Mouse (Mus musculus) gastrocnemius, adult 18-20 months (tissue): Measurements from ENCODE around the gene Gata5. TPM values are rescaled to one million over a fixed set of nuclear protein-coding genes. Genes with fewer than 3 reads are reported as not detected.

ENCODE experiments used
- DNase-seq: peaks from one replicate; pipeline ENCODE4 v3.0.0; 2021; ENCODE audit warnings: low spot score
- long read RNA-seq, 2 experiments: library from polyadenylated mRNA; stranded (forward); transcript quantifications; one replicate each; pipeline ENCODE4 v2.0.0; 2021
- total RNA-seq, 2 experiments: library from RNA; stranded (reverse); gene quantifications; 2 replicates each; pipeline ENCODE4 v1.2.3; 2021

Gene Gata5
- not detected for total RNA-seq
- long read RNA-seq, experiment 1 = 0 reads
- long read RNA-seq, experiment 2 = 0 reads

DNA sequence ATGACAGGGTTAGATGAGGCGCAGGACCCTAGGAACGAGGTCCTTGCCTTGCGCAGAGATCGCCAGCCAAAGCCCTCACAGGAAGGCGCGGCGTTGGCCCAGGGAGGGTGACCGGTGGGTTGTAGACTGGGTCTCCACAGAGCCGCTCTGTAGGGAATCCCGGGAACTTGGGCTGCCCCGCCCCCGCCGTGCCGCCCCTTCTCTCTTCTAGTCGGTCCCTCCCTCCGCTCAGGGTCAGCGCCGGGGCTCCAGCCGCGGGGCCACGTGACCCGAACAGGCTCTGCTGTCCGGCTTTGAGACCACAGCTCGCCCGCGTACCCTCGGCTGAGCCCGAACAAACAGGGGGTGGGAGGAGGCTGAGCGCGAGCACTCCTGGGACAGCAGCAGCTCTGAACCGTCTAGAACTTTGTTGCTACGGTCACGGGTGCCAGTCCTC lies at the start of gene Gata5:
Gene Gata5, minus strand, starts transcription at position 149 of the 436 bp plus-strand sequence.
- no peak for DNase-seq

GRCm38 (mm10) chr2:180376730-180377129 lies 42.2 kb upstream of the Gata5 start:
- DNase-seq = peak; percentile 87

GRCm38 (mm10) chr2:180373256-180373655 lies 38.8 kb upstream of the Gata5 start:
- DNase-seq = no peak

DNA sequence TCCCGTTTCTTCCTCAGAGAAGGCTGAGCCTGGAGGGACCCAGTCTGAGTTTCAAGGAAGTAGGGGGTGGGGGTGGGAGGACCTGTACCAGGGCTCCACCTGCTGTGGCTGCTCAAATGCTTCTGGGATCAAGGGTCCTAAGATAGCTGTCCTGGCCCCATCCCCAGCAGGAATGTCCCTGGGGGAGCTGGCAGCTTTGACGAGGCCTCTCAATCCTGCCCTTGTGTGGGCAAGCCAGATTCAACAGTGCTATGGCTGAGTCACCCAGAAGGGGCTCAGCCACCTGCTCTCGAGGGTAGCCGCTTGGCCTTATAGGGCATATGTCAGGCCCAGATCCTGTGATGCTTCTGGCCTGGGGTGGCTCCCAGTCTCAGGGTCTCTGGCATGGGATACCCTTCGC lies 33.9 kb upstream of the Gata5 start:
- DNase-seq = peak; percentile 34

- no peak for DNase-seq
Measured at GRCm38 (mm10) chr2:180367350-180367749, 32.9 kb upstream of the Gata5 start.

DNA sequence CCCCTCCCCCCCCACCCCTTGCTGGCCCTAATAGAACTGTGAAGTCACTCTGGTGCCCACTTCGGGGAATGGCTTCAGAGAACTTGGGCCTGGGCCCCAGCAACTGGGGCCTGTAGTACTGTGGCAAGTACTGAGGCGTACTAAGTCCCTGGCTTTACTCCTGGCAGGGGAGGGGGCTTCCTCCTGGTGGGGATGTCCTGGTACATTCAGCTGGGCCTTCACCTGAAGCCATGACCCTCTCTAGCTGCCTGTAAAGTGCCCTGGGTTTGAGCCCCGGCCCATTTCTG lies 28.9 kb upstream of the Gata5 start:
- DNase-seq = no peak

GRCm38 (mm10) chr2:180362585-180363433 lies 28.3 kb upstream of the Gata5 start:
- peak; percentile 80 for DNase-seq

- DNase-seq = peak; percentile 67
Measured at GRCm38 (mm10) chr2:180359062-180359461, 24.6 kb upstream of the Gata5 start.

- peak; percentile 53 for DNase-seq
Measured at GRCm38 (mm10) chr2:180353338-180353737, 18.8 kb upstream of the Gata5 start.

DNA sequence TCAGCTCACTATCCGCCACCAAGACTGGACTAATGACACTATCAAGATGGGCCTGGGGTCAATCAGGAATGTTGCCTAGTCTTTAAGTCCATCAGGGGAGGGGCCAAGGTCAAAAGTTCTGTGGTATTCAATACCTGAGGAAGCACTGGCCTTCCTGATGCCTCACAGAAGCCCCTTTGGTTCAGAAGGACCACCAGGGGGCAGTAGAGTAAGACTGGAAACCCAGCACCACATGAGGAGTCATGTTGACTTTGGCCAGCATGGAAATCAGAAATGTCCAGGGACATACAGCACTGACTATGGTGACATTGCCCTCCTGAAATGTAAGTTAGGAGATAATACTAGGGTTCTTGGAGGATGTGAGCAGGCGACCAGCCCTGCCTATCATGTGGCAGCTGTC lies 16.2 kb upstream of the Gata5 start:
- DNase-seq = peak; percentile 42

DNA sequence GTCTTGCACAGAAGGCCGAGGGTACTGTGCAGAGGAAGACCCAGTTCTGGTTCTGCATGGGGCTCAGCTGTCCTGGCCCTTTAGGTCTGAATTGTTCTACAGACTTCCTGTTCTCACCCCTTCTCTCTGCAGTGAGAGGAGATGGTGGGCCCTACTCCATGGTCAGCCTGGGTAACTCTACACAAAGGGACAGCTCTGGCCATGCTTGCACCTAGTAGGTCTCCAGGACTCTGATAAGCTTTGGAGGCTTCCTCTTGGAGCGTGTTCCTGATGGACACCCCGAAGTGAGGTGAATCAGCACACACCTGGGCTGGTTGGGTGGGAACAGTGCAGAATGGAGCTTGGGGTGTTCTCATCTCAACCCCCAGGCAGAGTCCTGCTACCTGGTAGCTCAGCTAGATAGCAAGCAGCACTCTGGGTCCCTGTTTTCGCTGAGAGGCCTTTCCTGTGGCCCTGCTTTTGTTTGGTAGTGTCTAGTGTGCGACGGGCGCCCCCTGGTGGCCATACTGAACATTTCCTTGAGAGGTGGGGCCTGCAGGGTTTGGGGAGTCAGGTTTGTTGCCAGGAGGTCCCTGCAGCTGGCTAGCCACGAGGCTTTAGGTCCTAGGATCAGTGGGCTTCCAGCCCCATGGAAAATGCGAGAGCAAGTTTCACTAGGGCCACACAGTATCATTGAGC lies 12.5 kb upstream of the Gata5 start:
- DNase-seq = peak; percentile 77

DNA sequence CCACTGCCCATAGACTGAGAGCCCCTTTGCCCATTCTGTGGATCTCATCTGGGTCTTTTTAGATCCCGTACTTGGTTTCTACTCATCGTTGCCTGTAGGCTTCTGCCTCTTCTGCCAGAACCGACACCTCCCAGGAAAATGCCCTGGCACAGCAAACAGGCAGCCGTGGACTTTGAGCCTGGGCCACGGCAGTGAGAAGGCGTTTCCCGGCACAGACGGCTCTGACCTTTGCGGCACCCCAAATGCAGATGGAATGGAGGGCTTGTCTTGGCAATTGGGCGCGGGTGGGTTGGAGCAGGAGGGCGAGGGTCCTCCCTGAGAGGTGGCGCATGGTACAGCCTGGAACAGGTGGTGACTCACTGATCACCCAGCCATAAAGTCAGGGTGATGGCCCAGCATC lies 8.6 kb upstream of the Gata5 start:
- no peak for DNase-seq

GRCm38 (mm10) chr2:180342189-180342588 lies 7.7 kb upstream of the Gata5 start:
- no peak for DNase-seq

- DNase-seq = no peak
Measured at GRCm38 (mm10) chr2:180341229-180341628, 6.7 kb upstream of the Gata5 start.

DNA sequence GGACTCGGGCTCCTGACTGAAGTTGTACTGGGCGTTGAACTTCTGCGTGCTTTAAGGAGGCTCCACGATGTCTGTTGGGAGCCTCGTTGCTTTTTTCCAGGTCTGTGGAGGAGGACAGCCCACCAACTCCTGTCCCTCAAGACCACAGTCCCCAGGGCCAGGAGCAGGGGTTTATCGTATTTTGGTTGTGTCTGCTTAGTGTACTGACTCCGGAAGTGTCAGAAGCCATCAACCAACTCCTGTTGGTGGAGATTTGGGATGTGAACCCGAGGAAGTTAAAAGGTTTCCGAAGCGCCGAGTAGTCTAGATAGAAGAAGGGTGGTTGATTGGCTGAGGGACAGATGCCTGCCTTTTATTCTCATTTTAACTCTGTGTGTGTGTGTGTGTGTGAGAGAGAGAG lies 5.4 kb upstream of the Gata5 start:
- no peak for DNase-seq

DNA sequence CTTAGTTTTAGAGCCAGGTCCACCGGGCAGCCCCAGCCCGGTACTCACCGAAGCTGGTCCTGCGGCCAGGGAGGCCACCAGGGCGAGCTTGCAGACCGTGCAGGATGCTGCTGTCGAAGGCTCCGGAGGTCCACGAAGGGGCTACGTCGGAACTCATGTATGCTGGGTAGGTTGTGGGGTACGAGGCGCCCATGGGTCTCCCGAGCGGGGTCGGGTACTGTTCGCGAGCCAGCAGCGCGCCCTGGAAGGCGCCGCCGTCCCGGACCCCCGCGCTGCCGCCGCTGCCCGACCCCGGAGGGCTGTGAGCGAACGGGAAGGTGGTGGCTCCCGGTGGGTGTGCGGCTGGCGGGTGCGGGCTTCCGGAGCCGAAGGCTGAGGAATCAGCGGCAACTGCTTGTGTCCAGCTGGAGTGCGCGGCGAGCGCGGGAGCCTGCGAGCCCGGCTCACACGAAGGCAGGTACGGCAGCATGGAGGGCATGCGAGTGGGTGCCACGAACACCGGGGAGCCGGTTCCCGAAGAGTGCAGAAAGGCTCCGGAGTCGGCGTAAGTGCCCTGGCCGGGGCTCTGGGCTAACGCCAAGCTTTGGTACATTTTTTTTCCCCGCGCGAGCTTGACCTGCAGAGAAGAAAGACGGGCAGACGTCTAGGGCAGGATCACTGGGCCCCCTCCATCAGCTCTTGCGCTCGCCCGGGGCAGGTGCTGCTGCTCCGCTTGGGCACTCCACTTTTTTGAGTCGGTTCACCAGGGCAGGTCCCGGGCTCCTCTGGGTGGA lies 535 bp downstream of the Gata5 start:
- DNase-seq = no peak

- no peak for DNase-seq
Measured at GRCm38 (mm10) chr2:180329466-180329865, 5.0 kb downstream of the Gata5 start.

DNA sequence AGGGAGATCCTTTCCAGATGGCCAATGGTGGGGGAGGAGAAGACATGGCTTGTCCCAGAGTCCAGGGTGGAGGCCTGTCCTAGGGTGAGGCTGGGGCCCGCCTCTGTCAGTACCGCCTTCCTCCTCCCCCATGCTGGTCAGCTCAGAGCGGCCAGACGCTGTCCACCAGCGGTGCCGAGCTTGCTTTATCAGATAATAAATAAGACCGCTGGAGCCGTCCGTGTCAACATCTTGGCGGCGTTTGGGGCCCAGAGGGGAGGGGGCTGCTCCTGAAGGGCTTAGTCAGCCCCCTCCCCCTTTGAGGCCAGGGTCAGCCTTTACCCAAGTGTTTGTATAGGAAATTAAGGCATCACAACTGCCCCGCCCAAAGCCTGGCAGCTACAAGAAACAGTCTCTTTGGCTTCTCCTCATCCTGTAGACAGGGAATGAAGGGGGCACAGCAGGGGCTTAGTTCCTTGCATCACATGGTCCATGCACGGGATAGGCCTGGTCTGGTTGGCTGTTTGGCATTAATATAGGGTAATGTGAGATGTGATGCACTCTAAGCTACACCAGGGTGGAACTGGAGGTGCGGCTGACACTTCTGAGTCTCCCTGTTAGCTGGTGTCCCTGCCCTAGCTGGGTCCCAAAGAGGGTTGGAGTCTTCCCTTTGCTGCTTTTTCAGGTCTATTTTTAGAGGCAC lies 11.7 kb downstream of the Gata5 start:
- DNase-seq = no peak

- no peak for DNase-seq
Measured at GRCm38 (mm10) chr2:180320216-180320615, 14.3 kb downstream of the Gata5 start.

- no peak for DNase-seq
Measured at GRCm38 (mm10) chr2:180317591-180317990, 16.9 kb downstream of the Gata5 start.

GRCm38 (mm10) chr2:180314292-180314691 lies 20.2 kb downstream of the Gata5 start:
- DNase-seq = no peak

DNA sequence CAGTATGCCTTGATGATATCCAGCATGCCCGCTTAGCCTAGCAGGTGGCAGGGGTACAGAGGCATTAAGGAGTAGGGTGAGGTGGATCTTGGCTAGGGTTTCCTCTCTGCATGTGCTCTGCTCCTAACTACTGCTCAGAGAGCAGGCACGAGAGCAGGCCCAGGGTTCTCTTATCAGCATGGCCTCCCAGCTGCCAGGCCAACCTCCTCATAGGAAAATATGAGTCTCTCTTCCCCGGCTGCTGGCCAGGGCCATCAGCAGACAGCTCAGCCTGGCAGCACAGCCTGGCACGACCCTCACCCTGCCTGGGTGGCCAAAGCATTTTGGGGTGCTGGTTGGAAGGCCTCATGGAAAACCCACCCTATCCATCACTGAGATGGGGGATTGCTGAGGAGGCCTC lies 23.4 kb downstream of the Gata5 start:
- no peak for DNase-seq
